Mouse (Mus musculus) embryonic stem cell, embryonic (primary cell): Measurements from ENCODE around the gene Rbfox1.

Source experiments
- CTCF ChIA-PET, 4 experiments: fragments of 300-600 bp in 2 of 4; fragments of 350-600 bp in 2 of 4; sonication (Branson Sonifier 250); formaldehyde crosslinking; loops; one replicate each; lab custom pipeline; 2022; ENCODE audit warnings: inconsistent platforms in 2 of 4; lab: Charles Lee
- POLR2A ChIA-PET, 4 experiments: fragments of 300-600 bp in 2 of 4; fragments of 350-600 bp in 2 of 4; sonication (Branson Sonifier 250); formaldehyde crosslinking; loops; one replicate each; lab custom pipeline; 2022; ENCODE audit warnings: antibody characterized with exemption in 4 of 4, inconsistent platforms in 1 of 4; lab: Charles Lee

Gene Rbfox1

GRCm38 (mm10) chr16:7419655-7420281 is 1534.6 kb downstream of the Rbfox1 start:
- POLR2A ChIA-PET, result interaction anchor here in 2 of 4 experiments (0.5 to 0.7 kb wide), 3 partner anchors 13 to 293 kb away, joined by 3 read pairs; no protein-coding TSS in a partner anchor
- CTCF ChIA-PET, result no interaction called here

- CTCF ChIA-PET, result no interaction called here
- POLR2A ChIA-PET, result interaction anchor here in 3 of 4 experiments (0.6 to 1.3 kb wide), 3 partner anchors 20 to 524 kb away, joined by 3 to 7 read pairs (median 4); no protein-coding TSS in a partner anchor
Observed at GRCm38 (mm10) chr16:7425386-7426089, 1540.4 kb downstream of the Rbfox1 start.

- ChIA-PET CTCF (no interaction called here), POLR2A (no interaction called here)
Observed at GRCm38 (mm10) chr16:7433296-7433695, 1548.1 kb downstream of the Rbfox1 start.

- ChIA-PET CTCF (no interaction called here), POLR2A (no interaction called here)
Observed at GRCm38 (mm10) chr16:7446791-7447290, 1561.7 kb downstream of the Rbfox1 start.

GRCm38 (mm10) chr16:7447718-7448649 is 1562.8 kb downstream of the Rbfox1 start:
- POLR2A ChIA-PET, result no interaction called here
- CTCF ChIA-PET, result no interaction called here

- ChIA-PET CTCF (interaction anchor here in 1 of 4 experiments (0.6 kb wide), 1 partner anchor 9 kb away, joined by 3 read pairs; no protein-coding TSS in a partner anchor), POLR2A (no interaction called here)
Observed at GRCm38 (mm10) chr16:7451193-7451592, 1566.0 kb downstream of the Rbfox1 start.

- CTCF ChIA-PET, result no interaction called here
- POLR2A ChIA-PET, result no interaction called here
Observed at GRCm38 (mm10) chr16:7457571-7457970, 1572.4 kb downstream of the Rbfox1 start.
